Mouse (Mus musculus): ENCODE data around the gene Pde7b. TPM values are rescaled to one million over a fixed set of nuclear protein-coding genes. Genes with fewer than 3 reads are reported as not detected.

Gene Pde7b
- polyA plus RNA-seq, 1 experiment from 2014 or later, result 2.3 TPM

- no peak overlapping the region for H3K9ac ChIP-seq (ENCODE audit: low read length)
- no peaks in the 10 kb centered on the region for H3K9me3 ChIP-seq (ENCODE audit: control insufficient read depth, low read length)
- no peak overlapping the region for H3K4me3 ChIP-seq (ENCODE audit: low read depth, low read length)
- no peaks in the 10 kb centered on the region for H3K4me1 ChIP-seq (replicated peaks; ENCODE audit: control insufficient read depth, insufficient read depth)
- H3K36me3 ChIP-seq (ENCODE audit: control insufficient read depth, insufficient read depth, low read length), result no peaks in the 10 kb centered on the region
- TF ChIP-seq EP300 (optimal IDR thresholded peaks at IDR 0.05) (no peak), CTCF (IDR thresholded peaks at IDR 0.05; ENCODE audit: low read depth) (no peak)
- H3K27me3 ChIP-seq (ENCODE audit: control insufficient read depth, insufficient read depth, low read length), result no peaks in the 10 kb centered on the region
- WGBS, result 62% methylated on average over 1 of the region's 1 CpGs
- DNase-seq (ENCODE audit: low spot score) (no peak), ATAC-seq (ENCODE audit: low FRiP score, low TSS enrichment) (no peak)
- H3K4me2 ChIP-seq (replicated peaks; ENCODE audit: low read depth), result no peak overlapping the region
- no peak overlapping the region for H3K27ac ChIP-seq (replicated peaks)
Measured at GRCm38 (mm10) chr10:20463941-20464340, 260.9 kb downstream of the Pde7b start.

DNA sequence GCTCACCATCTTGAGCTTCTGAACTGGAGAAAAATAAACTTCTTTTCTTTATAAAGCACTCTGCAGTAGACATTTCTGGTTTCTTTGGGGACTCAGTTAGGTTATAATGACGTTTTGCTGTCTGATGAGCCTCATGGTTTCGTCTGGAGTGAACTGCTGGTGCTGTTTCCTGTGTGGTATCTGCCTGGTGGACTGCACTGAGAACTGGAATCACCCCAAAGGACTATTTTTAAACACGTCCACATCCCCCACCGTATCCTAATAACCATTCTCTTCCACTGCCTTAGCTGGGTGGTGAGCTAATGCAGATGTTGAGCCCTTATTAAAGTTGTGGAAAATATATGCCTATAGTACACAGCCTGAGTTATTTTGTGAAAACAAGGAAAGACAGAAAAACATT lies 262.3 kb downstream of the Pde7b start:
- ATAC-seq (ENCODE audit: low FRiP score, low TSS enrichment) (no peak), DNase-seq (ENCODE audit: low spot score) (no peak)
- Histone ChIP-seq H3K27me3 (ENCODE audit: control insufficient read depth, insufficient read depth, low read length) (no peaks in the 10 kb centered on the region), H3K27ac (replicated peaks) (no peak overlapping the region), H3K9ac (ENCODE audit: low read length) (no peak overlapping the region), H3K4me1 (replicated peaks; ENCODE audit: control insufficient read depth, insufficient read depth) (no peaks in the 10 kb centered on the region), H3K4me2 (replicated peaks; ENCODE audit: low read depth) (no peak overlapping the region), H3K9me3 (ENCODE audit: control insufficient read depth, low read length) (no peaks in the 10 kb centered on the region), H3K4me3 (ENCODE audit: low read depth, low read length) (no peak overlapping the region), H3K36me3 (ENCODE audit: control insufficient read depth, insufficient read depth, low read length) (no peaks in the 10 kb centered on the region)
- 57% methylated on average over 4 of the region's 4 CpGs for WGBS
- TF ChIP-seq EP300 (optimal IDR thresholded peaks at IDR 0.05) (no peak), CTCF (IDR thresholded peaks at IDR 0.05; ENCODE audit: low read depth) (no peak)

DNA sequence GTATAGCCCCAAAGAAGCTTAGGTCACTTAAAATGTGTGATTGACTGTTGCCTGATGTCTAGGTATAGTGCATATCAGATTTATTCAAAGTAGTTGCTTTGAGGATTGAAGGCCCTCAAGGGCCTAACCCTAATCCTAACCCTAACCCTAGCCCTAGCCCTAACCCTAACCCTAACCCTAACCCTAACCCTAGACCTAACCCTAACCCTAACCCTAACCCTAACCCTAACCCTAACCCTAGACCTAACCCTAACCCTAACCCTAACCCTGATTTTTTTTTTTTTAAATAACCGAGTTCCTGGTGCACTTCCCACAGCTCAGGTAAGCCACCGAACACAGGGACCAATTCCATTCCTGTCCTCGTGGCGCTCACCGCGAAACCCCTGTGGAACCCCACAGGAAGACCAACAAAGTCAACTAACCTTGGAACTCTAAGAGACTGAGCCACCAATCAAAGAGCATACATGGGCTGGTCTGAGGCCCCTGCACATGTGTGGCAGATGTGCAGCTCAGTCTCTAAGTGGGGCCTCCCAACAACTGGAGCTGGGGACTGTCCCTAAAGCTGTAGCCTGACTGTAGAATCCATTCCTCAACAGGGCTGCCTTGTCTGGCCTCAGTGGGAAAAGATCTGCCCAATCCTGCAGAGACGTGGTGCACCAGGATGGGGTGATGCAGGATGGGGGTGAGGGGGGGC lies 265.1 kb downstream of the Pde7b start:
- Histone ChIP-seq H3K9ac (ENCODE audit: low read length) (no peak overlapping the region), H3K9me3 (ENCODE audit: control insufficient read depth, low read length) (no peaks in the 10 kb centered on the region), H3K36me3 (ENCODE audit: control insufficient read depth, insufficient read depth, low read length) (no peaks in the 10 kb centered on the region), H3K4me1 (replicated peaks; ENCODE audit: control insufficient read depth, insufficient read depth) (no peaks in the 10 kb centered on the region), H3K27me3 (ENCODE audit: control insufficient read depth, insufficient read depth, low read length) (no peaks in the 10 kb centered on the region), H3K4me2 (replicated peaks; ENCODE audit: low read depth) (no peak overlapping the region), H3K27ac (replicated peaks) (no peak overlapping the region), H3K4me3 (ENCODE audit: low read depth, low read length) (no peak overlapping the region)
- TF ChIP-seq EP300 (optimal IDR thresholded peaks at IDR 0.05) (no peak), CTCF (IDR thresholded peaks at IDR 0.05; ENCODE audit: low read depth) (no peak)
- WGBS, result 98% methylated on average over 7 of the region's 7 CpGs
- DNase-seq (ENCODE audit: low spot score) (no peak), ATAC-seq (ENCODE audit: low FRiP score, low TSS enrichment) (no peak)

- 57% methylated on average over 3 of the region's 3 CpGs for WGBS
- Histone ChIP-seq H3K27ac (replicated peaks) (no peak overlapping the region), H3K9me3 (ENCODE audit: control insufficient read depth, low read length) (no peaks in the 10 kb centered on the region), H3K4me1 (replicated peaks; ENCODE audit: control insufficient read depth, insufficient read depth) (no peaks in the 10 kb centered on the region), H3K9ac (ENCODE audit: low read length) (no peak overlapping the region), H3K36me3 (ENCODE audit: control insufficient read depth, insufficient read depth, low read length) (no peaks in the 10 kb centered on the region), H3K27me3 (ENCODE audit: control insufficient read depth, insufficient read depth, low read length) (no peaks in the 10 kb centered on the region), H3K4me2 (replicated peaks; ENCODE audit: low read depth) (no peak overlapping the region), H3K4me3 (ENCODE audit: low read depth, low read length) (no peak overlapping the region)
- no peak for DNase-seq (ENCODE audit: low spot score)
- TF ChIP-seq CTCF (IDR thresholded peaks at IDR 0.05; ENCODE audit: low read depth), result no peak
- no peak for TF ChIP-seq EP300 (optimal IDR thresholded peaks at IDR 0.05)
- no peak for ATAC-seq (ENCODE audit: low FRiP score, low TSS enrichment)
Measured at GRCm38 (mm10) chr10:20459160-20459559, 265.7 kb downstream of the Pde7b start.

GRCm38 (mm10) chr10:20454387-20455065 lies 270.4 kb downstream of the Pde7b start:
- ATAC-seq (ENCODE audit: low FRiP score, low TSS enrichment), result no peak
- DNase-seq (ENCODE audit: low spot score), result no peak
- Histone ChIP-seq H3K9me3 (ENCODE audit: control insufficient read depth, low read length) (no peaks in the 10 kb centered on the region), H3K4me2 (replicated peaks; ENCODE audit: low read depth) (no peak overlapping the region), H3K9ac (ENCODE audit: low read length) (no peak overlapping the region), H3K36me3 (ENCODE audit: control insufficient read depth, insufficient read depth, low read length) (no peaks in the 10 kb centered on the region), H3K27me3 (ENCODE audit: control insufficient read depth, insufficient read depth, low read length) (no peaks in the 10 kb centered on the region), H3K4me1 (replicated peaks; ENCODE audit: control insufficient read depth, insufficient read depth) (no peaks in the 10 kb centered on the region), H3K4me3 (ENCODE audit: low read depth, low read length) (no peak overlapping the region), H3K27ac (replicated peaks) (no peak overlapping the region)
- 60% methylated on average over 6 of the region's 6 CpGs for WGBS
- no peak for TF ChIP-seq EP300 (optimal IDR thresholded peaks at IDR 0.05)
- no peak for TF ChIP-seq CTCF (IDR thresholded peaks at IDR 0.05; ENCODE audit: low read depth)

GRCm38 (mm10) chr10:20437428-20437827 lies 287.4 kb downstream of the Pde7b start:
- 85% methylated on average over 9 of the region's 9 CpGs for WGBS

More at GRCm38 (mm10) chr10:20437428-20437827, 287.4 kb downstream of the Pde7b start:
- no peak overlapping the region for H3K27ac ChIP-seq (replicated peaks)
- H3K36me3 ChIP-seq (ENCODE audit: control insufficient read depth, insufficient read depth, low read length), result no peaks in the 10 kb centered on the region
- DNase-seq (ENCODE audit: low spot score) (no peak), ATAC-seq (ENCODE audit: low FRiP score, low TSS enrichment) (no peak)
- TF ChIP-seq EP300 (optimal IDR thresholded peaks at IDR 0.05) (no peak), CTCF (IDR thresholded peaks at IDR 0.05; ENCODE audit: low read depth) (no peak)
- H3K9ac ChIP-seq (ENCODE audit: low read length), result no peak overlapping the region
- H3K4me1 ChIP-seq (replicated peaks; ENCODE audit: control insufficient read depth, insufficient read depth), result no peaks in the 10 kb centered on the region
- no peak overlapping the region for H3K4me2 ChIP-seq (replicated peaks; ENCODE audit: low read depth)
- no peaks in the 10 kb centered on the region for H3K27me3 ChIP-seq (ENCODE audit: control insufficient read depth, insufficient read depth, low read length)
- H3K4me3 ChIP-seq (ENCODE audit: low read depth, low read length), result no peak overlapping the region
- H3K9me3 ChIP-seq (ENCODE audit: control insufficient read depth, low read length), result no peaks in the 10 kb centered on the region
